Mouse (Mus musculus) MEL-GATA-1-ER (cell line): ENCODE results near the gene Btg4.

Experiments used
- DNase-seq: peaks from one replicate; pipeline ENCODE4 v3.0.0-alpha.2; 2012; ENCODE audit warnings: low read depth; ENCODE audit errors: extremely low read depth

The Btg4 gene

GRCm38 (mm10) chr9:51060601-51061000, at the start of gene Btg4:
Btg4 (plus strand) TSS chr9:51060901.
- DNase-seq: no peak

- no peak for DNase-seq
Measured at GRCm38 (mm10) chr9:51013644-51014043, 47.1 kb upstream of the Btg4 start.

GRCm38 (mm10) chr9:51015732-51016131, 45.0 kb upstream of the Btg4 start:
- peak; percentile 10 for DNase-seq

- DNase-seq: no peak
Measured at GRCm38 (mm10) chr9:51019670-51020069, 41.0 kb upstream of the Btg4 start.

GRCm38 (mm10) chr9:51020351-51020750, 40.4 kb upstream of the Btg4 start:
- peak; percentile 49 for DNase-seq

- DNase-seq: no peak
Measured at GRCm38 (mm10) chr9:51021123-51021795, 39.4 kb upstream of the Btg4 start.

GRCm38 (mm10) chr9:51026952-51027351, 33.7 kb upstream of the Btg4 start:
- DNase-seq: no peak

- peak; percentile 42 for DNase-seq
Measured at GRCm38 (mm10) chr9:51030147-51030546, 30.6 kb upstream of the Btg4 start.

- DNase-seq: no peak
Measured at GRCm38 (mm10) chr9:51031603-51032002, 29.1 kb upstream of the Btg4 start.

- DNase-seq: no peak
Measured at GRCm38 (mm10) chr9:51032291-51032690, 28.4 kb upstream of the Btg4 start.

- no peak for DNase-seq
Measured at GRCm38 (mm10) chr9:51032785-51033529, 27.7 kb upstream of the Btg4 start.

GRCm38 (mm10) chr9:51041491-51041980, 19.2 kb upstream of the Btg4 start:
- DNase-seq: no peak

GRCm38 (mm10) chr9:51042136-51042535, 18.6 kb upstream of the Btg4 start:
- no peak for DNase-seq

- peak; percentile 45 for DNase-seq
Measured at GRCm38 (mm10) chr9:51052180-51052579, 8.5 kb upstream of the Btg4 start.

- DNase-seq: peak; percentile 66
Measured at GRCm38 (mm10) chr9:51056360-51057324, 4.1 kb upstream of the Btg4 start.

GRCm38 (mm10) chr9:51058951-51059521, 1.7 kb upstream of the Btg4 start:
- DNase-seq: no peak

GRCm38 (mm10) chr9:51068202-51068601, 7.5 kb downstream of the Btg4 start:
- no peak for DNase-seq

- no peak for DNase-seq
Measured at GRCm38 (mm10) chr9:51070801-51071200, 10.1 kb downstream of the Btg4 start.

- no peak for DNase-seq
Measured at GRCm38 (mm10) chr9:51075780-51076179, 15.1 kb downstream of the Btg4 start.

GRCm38 (mm10) chr9:51076300-51076978, 15.7 kb downstream of the Btg4 start:
- DNase-seq: no peak

GRCm38 (mm10) chr9:51076979-51077315, 16.2 kb downstream of the Btg4 start, which contains the start of gene Layn:
Layn (minus strand) TSS chr9:51077094.
- no peak for DNase-seq
